Mouse (Mus musculus) frontal cortex, adult (tissue): ENCODE measurements at regions not wholly inside any gene's neighbourhood (a gene's known extent, or its start where the extent isn't known, plus 50 kb on each side); places are given as distances from the start of the nearest gene placed in this dataset.

Experiments used
- ATAC-seq: cut with Nextera tagmentation; 2 replicates; pipeline ENCODE4 v1.9.2; 2017; ENCODE audit warnings: mild to moderate bottlenecking, moderate library complexity, mixed read lengths; ENCODE audit not compliant: low TSS enrichment

DNA sequence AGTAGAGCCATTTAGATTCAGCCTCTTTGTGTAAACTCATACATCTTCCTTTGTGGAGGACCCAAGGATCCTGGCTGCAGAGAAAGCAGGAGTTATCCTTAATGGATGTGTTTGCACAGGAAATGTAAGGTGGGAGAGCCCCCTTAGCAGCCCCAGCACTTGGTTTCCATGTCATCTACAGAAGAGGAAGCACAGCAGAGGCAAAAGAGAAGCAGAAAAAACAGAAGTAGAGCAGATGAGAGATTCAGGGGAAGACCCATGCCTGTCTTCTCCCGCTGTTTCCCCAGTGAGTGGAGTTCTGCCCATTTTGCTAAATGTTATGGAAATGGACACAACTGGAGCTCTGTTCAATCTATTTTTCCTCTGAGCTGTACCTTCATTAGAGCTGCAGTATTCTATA, 57.8 kb upstream of the Dgkh start:
- no peak for ATAC-seq

DNA sequence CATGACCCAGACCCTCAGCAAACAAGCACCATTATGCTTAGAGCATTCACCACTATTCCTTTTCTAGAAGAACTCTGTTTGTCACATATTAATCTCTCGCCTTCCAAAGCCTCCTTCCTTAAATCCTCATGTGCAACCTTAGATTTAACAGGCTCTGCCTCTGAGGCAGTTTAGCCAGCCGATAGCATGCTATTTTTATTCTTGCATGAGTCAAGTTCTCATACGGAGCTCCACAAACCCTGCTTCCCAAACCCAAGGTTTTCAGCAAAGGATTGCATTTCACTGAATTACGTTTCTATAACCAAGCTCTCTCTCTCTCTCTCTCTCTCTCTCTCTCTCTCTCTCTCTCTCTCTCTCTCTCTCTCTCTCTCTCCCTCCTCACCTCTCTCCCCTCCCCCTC, 52.1 kb upstream of the Vwa8 start:
- ATAC-seq, result peak; percentile 93

DNA sequence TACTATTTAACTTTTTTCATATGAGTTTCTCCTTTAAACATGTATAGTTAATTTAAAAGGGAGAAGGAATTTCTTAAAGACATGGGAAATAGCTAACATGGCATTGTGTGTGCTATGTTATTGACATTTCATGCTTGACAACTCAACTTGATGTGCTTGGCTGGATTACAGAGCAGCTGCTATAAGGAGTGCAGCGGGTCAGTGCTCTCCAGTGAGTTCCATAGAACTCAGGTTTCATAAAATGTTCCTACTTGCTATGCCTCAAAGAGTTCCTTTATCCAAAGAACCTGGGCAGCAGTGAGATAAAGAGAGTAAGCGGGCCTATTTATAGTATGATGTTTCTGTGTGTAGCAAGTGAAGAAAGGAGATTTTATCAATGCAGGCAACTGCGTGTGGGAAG, 50.4 kb upstream of the Vwa8 start:
- ATAC-seq, result no peak
